Mouse (Mus musculus) kidney, postnatal 10 days (tissue): Measurements from ENCODE around the gene Hist1h2ai.
A peak's percentile ranks its signal among the peaks of the same experiment; 100 is the strongest.

Experiments
- DNase-seq: peaks from one replicate; pipeline ENCODE4 v3.0.0; 2021; ENCODE audit warnings: mixed read lengths

Hist1h2ai gene

DNA sequence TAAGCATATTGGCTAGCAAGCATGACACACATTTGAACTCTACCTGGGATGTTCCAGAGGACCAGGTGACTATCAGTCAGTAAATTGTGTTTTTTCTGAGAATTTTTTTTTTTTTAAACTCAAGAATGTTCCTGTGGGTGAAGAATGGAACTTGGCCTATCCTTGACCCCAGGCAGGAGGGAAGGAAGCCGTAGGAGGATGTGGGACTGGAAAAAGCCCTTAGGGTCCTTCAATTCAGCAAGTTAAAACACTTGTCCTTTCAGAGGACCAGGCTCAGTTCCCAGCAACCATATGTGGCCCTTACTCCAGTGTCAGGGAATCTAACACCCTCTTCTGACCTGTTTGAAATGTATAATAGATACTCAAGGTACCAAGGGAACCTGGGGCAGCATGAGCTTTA is 13.3 kb downstream of the Hist1h2ai start:
- no peak for DNase-seq

DNA sequence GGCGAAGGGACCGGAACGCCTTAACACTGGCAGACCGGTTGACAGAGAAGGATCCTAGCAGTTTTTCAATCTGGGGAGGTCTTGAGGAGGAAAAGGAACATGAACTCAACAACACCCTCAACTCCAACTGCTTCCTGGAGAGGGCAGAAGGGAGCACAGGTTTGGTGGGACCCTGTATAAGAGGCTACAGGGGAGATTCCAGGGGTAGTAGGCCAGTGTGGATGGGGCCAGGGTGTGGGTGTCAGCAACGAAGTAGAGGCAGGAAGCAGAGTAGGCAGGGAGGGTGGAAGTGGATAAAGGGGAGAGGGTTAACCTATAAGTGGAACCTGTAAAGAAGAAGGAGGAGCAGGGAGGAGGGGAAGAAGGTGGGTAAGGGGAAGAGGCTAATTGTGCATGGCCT is 17.2 kb downstream of the Hist1h2ai start:
- no peak for DNase-seq

DNA sequence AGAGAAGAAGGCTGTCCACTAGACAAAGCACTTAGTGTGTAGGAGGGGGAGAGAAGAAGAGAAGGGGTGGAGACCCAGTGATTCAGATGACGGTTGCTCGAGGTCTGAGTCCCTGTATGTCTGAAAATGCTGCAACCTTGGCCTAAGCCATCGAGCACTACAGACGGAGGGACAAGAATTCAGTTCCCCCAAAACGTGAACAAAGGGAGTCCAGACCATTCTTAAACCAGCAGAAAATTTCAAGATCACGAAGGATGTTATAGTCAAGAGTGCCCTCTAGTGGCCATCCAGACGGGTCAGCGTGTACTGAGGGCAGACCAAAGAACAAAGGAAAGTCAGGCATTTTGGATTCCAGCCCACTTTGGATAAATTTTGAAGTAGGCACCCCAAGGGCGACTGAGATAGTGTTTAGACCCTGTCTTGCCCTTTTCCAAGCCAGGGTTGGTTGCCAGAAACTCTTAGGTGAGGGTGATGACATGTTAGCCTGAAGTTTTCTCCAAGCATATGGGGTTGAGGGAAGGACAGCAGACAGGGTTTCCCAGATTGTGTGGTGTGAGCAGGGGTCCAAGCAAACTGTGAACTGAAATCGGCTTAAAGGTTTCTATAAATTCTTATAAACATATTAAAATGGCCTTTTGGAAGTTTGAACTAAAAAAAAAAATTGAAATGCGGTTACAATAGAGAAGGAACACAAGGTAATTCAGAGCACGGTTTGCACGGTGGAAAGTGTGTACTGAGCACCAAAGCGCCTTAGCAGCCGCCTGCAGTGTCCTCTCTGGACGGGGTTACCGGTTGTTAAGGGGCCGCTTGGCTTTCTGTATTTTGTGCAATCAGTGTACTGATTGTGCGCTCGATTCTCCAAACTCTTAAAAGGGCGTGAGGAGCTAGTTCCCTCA is 18.0 kb downstream of the Hist1h2ai start:
- DNase-seq: peak; percentile 84

DNA sequence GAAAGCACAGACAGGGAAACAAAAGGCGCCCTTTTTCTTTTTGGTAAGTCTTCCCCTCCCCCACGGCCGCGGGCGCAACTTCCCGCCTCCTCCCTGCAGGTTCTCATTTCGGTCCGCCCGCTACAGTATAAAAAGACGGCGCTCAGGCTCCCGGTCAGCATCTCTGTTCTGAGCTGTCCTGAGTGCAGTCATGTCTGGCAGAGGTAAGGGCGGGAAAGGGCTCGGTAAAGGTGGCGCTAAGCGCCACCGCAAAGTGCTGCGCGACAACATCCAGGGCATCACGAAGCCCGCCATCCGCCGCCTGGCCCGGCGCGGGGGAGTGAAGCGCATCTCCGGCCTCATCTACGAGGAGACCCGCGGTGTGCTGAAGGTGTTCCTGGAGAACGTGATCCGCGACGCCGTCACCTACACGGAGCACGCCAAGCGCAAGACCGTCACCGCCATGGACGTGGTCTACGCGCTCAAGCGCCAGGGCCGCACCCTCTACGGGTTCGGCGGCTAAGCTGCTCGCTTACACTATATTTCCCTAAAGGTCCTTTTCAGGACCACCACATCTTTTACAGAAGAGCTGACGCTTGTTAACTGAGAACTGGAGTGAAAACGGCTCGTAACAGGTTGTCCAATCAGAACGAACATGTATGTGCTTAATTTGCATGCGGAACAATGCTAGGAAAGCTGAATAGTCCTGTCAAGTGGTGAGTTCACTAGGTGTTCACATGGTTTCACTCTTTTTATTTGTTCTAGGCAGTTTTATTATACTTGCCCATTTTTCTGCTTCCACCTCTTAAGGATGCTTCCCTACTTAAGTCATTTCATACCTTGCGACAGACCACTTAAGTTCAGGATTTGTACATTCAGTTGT is 18.9 kb downstream of the Hist1h2ai start, which contains the start of gene Hist1h4j:
TSS of gene Hist1h4j (plus strand) at position 159 of the 862 bp plus-strand sequence.
- peak; percentile 86 for DNase-seq

DNA sequence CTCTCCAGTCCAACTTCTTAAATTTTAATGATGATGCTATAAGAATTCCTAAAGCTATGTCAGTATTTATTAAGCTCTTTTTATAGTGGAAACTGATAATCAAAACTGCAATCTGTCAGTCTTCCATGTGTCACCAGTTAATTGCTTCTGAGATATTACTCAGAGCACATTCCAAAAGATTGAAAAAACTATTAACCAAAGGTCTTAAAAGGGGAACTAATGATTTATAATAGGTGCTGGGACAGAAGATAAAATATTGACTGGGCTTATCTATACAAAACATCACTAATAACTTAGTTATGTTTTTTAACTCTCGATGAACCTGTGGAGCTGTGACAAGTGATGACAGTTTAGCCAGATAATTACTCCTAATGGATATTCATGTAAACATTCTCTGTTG is 28.8 kb downstream of the Hist1h2ai start:
- DNase-seq: no peak

DNA sequence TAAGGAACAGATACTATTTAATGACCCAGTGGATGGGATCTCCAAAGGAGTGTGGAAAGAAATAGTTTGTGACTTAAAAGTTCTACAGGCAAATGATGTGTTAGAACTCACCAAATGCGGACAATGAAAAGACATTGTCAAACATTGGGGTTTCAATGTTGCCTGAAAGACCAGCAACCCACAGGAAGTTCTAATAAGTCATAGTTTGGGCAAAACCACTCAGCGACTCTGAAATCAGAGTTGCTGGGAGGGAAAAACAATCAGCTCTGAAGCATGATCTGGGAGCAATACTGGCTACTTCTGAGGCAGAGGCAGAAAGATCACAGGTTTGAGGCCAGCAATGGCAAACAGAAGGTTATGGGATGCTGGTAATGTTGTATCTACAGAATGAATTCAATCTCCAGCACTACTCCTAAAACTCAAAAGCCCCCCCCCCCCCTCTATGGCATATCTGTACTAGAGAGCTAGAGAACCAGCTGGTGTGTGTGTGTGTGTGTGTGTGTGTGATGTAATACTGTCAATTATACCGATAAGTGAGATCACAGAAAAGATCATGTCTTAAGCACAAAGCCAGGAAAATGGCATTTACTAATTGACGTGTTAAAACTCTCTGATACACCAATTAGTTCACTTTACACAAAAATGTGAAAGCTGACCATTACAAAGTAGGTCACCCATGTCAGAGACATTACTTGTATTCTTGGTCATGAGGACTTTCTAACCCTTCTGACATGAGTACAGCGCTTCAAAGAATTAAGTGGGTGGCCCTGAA is 33.4 kb downstream of the Hist1h2ai start:
- DNase-seq: no peak

DNA sequence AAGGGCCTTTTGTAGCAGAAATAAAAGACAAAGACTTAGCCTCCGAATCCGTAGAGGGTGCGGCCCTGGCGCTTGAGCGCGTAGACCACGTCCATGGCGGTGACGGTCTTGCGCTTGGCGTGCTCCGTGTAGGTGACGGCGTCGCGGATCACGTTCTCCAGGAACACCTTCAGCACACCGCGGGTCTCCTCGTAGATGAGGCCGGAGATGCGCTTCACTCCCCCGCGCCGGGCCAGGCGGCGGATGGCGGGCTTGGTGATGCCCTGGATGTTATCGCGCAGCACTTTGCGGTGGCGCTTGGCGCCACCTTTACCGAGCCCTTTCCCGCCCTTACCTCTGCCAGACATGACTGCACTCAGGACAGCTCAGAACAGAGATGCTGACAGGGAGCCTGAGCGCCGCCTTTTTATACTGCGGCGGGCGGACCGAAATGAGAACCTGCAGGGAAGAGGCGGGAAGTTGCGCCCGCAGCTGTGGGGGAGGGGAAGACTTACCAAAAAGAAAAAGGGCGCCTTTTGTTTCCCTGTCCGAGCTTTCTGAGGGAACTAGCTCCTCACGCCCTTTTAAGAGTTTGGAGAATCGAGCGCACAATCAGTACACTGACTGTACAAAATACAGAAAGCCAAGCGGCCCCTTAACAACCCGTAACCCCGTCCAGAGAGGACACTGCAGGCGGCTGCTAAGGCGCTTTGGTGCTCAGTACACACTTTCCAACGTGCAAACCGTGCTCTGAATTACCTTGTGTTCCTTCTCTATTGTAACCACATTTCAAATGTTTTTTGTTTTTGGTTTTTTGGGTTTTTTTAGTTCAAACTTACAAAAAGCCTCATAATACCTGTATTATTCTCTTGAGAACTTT is 34.2 kb downstream of the Hist1h2ai start, which contains the start of gene Hist1h4k:
TSS of gene Hist1h4k (minus strand) at position 347 of the 859 bp plus-strand sequence.
- DNase-seq: peak; percentile 94

DNA sequence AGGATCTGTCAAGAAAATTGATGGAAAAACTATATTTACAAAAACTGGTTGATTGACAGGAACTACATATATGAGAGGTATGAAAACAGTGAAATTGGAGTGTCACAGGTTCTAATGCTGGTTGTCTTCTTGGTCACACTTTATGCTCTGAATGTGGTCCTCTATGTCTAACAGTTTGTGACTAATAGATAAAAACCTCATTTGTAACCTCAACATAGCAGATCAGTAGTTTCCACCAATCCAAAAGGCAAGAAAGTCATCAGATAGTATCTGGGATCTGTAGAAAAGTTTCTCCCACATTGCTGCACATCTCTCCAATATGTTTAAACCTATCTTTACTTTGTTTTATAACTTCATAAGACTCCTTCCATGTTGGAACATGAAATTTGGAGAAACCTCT is 35.2 kb downstream of the Hist1h2ai start:
- DNase-seq: no peak

DNA sequence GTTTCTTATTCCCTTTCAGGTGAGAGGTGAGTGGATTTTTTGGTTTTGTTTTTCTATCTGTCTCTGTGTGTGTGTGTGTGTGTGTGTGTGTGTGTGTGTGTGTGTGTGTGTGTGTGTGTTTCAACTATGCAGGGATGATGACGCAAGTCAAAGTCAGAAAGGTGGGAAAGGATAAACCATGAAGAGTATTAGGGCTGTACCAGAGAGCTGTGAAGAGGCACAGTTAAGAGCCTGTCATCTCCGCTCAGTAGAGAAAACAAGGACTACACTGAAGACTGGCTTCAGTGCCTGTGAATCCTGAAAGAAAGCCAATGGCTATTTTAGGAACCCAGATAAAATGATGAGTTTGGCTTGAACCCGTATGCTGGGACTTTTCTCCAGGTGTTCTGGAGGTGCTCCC is 35.6 kb downstream of the Hist1h2ai start:
- no peak for DNase-seq

DNA sequence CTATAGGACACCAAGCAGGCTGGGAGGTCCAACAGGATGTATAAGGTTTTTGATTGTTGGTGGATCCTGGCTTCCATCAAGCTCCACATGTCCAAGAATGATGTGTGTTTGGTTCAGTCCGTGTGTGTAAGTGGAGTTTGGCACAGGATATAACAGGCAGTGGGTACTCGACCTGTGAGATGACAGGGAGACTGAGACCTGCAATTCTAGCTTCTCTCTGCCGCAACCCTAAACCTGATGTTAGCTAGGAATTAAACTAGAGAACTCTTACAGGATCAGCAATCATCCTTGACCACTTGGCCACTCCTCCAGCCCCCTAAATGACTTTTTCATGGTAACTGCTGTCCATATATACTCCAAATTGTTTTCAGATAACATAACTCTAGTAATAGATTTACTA is 36.1 kb downstream of the Hist1h2ai start:
- DNase-seq: no peak

DNA sequence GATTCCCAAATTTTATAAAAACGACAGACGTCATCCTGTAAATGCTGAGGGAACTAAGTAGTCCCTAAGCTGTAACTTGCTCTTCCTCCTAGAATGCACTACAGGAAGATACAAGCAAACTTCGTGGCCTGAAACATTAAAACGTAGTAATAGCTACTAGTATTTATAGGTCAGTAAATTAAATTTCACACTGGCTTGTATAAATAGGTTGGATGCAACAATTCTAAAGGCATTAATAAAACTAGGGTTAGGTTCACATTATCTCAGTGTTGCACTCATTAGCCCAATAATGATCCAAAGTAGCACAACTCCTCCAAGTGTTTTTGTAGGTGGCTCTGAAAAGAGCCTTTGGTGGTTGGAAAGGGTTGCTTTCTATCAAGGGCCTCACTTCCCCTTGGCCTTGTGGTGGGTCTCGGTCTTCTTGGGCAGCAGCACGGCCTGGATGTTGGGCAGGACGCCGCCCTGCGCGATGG is 36.9 kb downstream of the Hist1h2ai start:
- DNase-seq: no peak

DNA sequence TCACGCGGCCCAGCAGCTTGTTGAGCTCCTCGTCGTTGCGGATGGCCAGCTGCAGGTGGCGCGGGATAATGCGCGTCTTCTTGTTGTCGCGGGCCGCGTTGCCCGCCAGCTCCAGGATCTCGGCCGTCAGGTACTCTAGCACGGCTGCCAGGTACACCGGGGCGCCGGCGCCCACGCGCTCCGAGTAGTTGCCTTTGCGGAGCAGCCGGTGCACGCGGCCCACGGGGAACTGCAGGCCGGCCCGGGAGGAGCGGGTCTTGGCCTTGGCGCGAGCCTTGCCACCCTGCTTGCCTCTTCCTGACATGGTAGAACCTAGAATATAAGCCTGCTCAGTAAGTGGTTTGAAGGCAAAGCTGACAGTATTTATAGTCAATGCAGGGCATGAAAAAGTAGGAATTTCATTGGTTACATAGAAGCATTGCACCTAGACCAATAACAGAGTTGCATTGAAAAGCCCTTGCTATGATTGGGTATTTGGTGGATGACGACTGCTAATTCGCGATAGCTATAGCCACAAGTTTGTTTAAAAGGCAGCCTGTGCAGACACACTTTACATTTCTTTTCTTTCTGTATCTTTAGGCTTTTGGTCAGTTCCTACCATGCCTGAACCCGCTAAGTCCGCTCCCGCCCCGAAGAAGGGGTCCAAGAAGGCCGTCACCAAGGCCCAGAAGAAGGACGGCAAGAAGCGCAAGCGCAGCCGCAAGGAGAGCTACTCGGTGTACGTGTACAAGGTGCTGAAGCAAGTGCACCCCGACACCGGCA is 37.5 kb downstream of the Hist1h2ai start, which contains the start of the genes Hist1h2ak and Hist1h2bn:
TSS of gene Hist1h2ak (minus strand) at position 304 of the 762 bp plus-strand sequence.
TSS of gene Hist1h2bn (plus strand) at position 600 of the 762 bp plus-strand sequence.
- DNase-seq: peak; percentile 67

DNA sequence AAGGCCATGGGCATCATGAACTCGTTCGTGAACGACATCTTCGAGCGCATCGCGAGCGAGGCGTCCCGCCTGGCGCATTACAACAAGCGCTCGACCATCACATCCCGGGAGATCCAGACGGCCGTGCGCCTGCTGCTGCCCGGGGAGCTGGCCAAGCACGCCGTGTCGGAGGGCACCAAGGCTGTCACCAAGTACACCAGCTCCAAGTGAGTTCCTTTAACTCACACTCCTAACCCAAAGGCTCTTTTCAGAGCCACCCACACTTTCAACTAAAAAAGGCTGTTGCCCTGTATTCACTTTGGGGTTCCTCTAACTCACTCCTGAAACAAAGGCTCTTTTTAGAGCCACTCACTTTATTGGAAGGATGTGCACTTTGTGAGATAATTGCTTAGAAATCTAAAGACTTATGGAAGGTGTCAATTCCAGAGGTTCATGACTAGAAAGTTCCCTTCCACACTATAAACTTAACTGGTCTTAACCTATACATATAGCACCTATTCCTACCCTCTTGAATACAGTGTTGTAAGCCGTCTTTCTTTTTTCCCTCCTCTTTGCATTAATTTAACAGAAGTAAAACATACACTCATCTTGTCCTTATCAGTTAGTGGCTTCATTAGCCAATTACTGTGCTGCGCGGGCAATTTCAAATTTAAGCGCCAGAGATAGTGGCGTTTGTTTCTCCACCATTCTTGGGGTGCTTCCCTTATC is 38.2 kb downstream of the Hist1h2ai start:
- peak; percentile 61 for DNase-seq

DNA sequence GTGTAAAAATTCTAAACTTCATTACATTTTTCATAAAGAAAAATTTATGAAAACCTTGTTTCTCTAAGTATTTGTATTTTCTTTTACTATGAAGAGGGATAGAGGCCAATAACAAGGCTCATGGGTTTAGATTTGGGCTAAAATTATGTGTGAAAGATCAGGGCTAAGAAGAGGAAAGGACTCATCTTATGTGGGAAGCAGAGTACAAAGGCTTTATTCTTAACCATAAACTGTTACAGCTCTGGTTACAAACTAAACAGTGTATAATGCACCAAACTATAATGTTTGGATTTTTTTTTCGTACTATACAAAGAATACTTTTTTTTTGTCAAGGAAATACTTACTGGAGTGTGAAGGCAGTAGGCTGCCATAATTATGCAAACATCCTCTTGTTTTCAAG is 39.5 kb downstream of the Hist1h2ai start:
- no peak for DNase-seq
